Mouse (Mus musculus) thymus, adult 2 months (tissue): ENCODE data around the gene Prim2.

ENCODE experiments used
- CTCF ChIP-seq: fragments of 200-500 bp; IDR thresholded peaks from 2 replicates; pipeline ENCODE4 v1.5.1; 2012; ENCODE audit warnings: mild to moderate bottlenecking, control low read depth, low read length, moderate library complexity, borderline replicate concordance; ENCODE audit not compliant: control insufficient read depth, poor library complexity, insufficient read depth; ENCODE audit errors: extremely low read depth
- POLR2A ChIP-seq: fragments of 200-500 bp; IDR thresholded peaks from 2 replicates; pipeline ENCODE4 v1.6.1; 2012; ENCODE audit warnings: mild to moderate bottlenecking, low read length, control low read depth, moderate library complexity; ENCODE audit not compliant: control insufficient read depth, poor library complexity, insufficient read depth; ENCODE audit errors: extremely low read depth

- TF ChIP-seq CTCF (no peak), POLR2A (no peak)
These were observed 11.3 kb downstream of the Prim2 start for GRCm38 (mm10) chr1:33658302-33658701.
